Mouse (Mus musculus) liver, embryonic 13.5 days (tissue): ENCODE measurements around the gene Nod1. TPM values are rescaled to one million over a fixed set of nuclear protein-coding genes. Genes with fewer than 3 reads are reported as not detected.

ENCODE experiments used
- ATAC-seq: fragments of 200-750 bp; cut with Nextera tagmentation; 2 replicates; pipeline ENCODE4 v1.8.0; 2017; ENCODE audit warnings: low read depth, mild to moderate bottlenecking, moderate number of reproducible peaks, moderate library complexity
- DNase-seq: peaks from one replicate; pipeline ENCODE4 v3.0.0; 2022
- H3K27ac ChIP-seq: fragments of 300-500 bp; sonication (generic); 2 replicates; pipeline ENCODE4 v1.5.1; 2015; ENCODE audit warnings: moderate library complexity, mild to moderate bottlenecking, inconsistent platforms
- H3K27me3 ChIP-seq: fragments of 300-500 bp; sonication (generic); 2 replicates; pipeline ENCODE4 v1.6.1; 2015; ENCODE audit warnings: mild to moderate bottlenecking, inconsistent platforms
- H3K36me3 ChIP-seq: fragments of 300-500 bp; sonication (generic); 2 replicates; pipeline ENCODE4 v1.6.1; 2015; ENCODE audit warnings: mild to moderate bottlenecking, inconsistent platforms
- H3K4me1 ChIP-seq: fragments of 300-500 bp; sonication (generic); replicated peaks from 2 replicates; pipeline ENCODE4 v1.6.1; 2015; ENCODE audit warnings: inconsistent platforms
- H3K4me2 ChIP-seq: fragments of 300-500 bp; sonication (generic); 2 replicates; pipeline ENCODE4 v1.6.1; 2015; ENCODE audit warnings: inconsistent platforms, mild to moderate bottlenecking, moderate library complexity
- H3K4me3 ChIP-seq: fragments of 300-500 bp; sonication (generic); replicated peaks from 2 replicates; pipeline ENCODE4 v1.5.1; 2015; ENCODE audit warnings: mild to moderate bottlenecking, inconsistent platforms
- H3K9ac ChIP-seq: fragments of 300-500 bp; sonication (generic); 2 replicates; pipeline ENCODE4 v1.6.1; 2015; ENCODE audit warnings: mild to moderate bottlenecking, inconsistent platforms
- H3K9me3 ChIP-seq: fragments of 300-500 bp; sonication (generic); replicated peaks from 2 replicates; pipeline ENCODE4 v1.6.1; 2016; ENCODE audit warnings: inconsistent platforms
- whole genome bisulfite sequencing: fragments of 180-500 bp; shearing (Covaris S2); methylation state at CpG from one replicate; pipeline ENCODE4 v1.1.7; 2015; ENCODE audit not compliant: insufficient replicate concordance; 5-methylcytosine and 5-hydroxymethylcytosine counted together
- polyA plus RNA-seq: library from polyadenylated mRNA; unstranded; fragments of >200 nt; fragmentation: Nextera tagmentation; extraction: Ambion mirVana; gene quantifications from 2 replicates; pipeline ENCODE4 v1.2.1, GENCODE M21; 2015

Nod1 gene
- polyA plus RNA-seq, 1 experiment from 2014 or later: 1.5 TPM

DNA sequence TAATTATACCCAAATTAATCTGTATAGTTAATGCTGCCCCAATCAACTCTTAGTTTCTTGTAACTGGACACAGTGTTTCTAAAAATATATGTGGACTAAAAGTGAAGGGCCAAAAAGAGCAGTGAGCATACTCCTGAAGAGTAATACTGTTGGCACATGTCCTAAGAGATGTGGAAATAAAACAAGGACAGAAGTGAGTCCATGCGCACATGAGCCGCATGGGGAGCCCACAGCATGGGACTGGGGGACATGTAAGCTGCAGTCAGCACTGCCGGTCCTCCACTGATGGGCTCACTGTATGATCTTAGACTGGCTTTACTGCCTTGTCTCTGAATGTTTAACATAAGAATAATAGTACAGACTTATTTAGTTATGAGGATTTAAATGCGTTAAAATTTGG lies 92.3 kb downstream of the Nod1 start:
- Histone ChIP-seq H3K36me3 (peaks cover 7% of the 10 kb centered on the region), H3K4me2 (no peak overlapping the region), H3K27me3 (no peaks in the 10 kb centered on the region), H3K9me3 (no peaks in the 10 kb centered on the region), H3K4me1 (peaks cover 11% of the 10 kb centered on the region), H3K9ac (no peak overlapping the region), H3K4me3 (no peak overlapping the region), H3K27ac (no peak overlapping the region)
- WGBS: 89% methylated on average over 4 of the region's 4 CpGs
- DNase-seq (no peak), ATAC-seq (no peak)

GRCm38 (mm10) chr6:54878546-54878945 lies 93.9 kb downstream of the Nod1 start:
- no peaks in the 10 kb centered on the region for H3K27me3 ChIP-seq
- DNase-seq (no peak), ATAC-seq (no peak)
- peaks cover 11% of the 10 kb centered on the region for H3K4me1 ChIP-seq
- no peak overlapping the region for H3K9ac ChIP-seq
- no peak overlapping the region for H3K27ac ChIP-seq
- no peak overlapping the region for H3K4me3 ChIP-seq
- H3K36me3 ChIP-seq: peaks cover 7% of the 10 kb centered on the region
- H3K4me2 ChIP-seq: no peak overlapping the region
- no peaks in the 10 kb centered on the region for H3K9me3 ChIP-seq

- ATAC-seq (no peak), DNase-seq (no peak)
- Histone ChIP-seq H3K9ac (no peak overlapping the region), H3K36me3 (peaks cover 7% of the 10 kb centered on the region), H3K4me2 (no peak overlapping the region), H3K27ac (no peak overlapping the region), H3K9me3 (no peaks in the 10 kb centered on the region), H3K4me3 (no peak overlapping the region), H3K4me1 (peaks cover 11% of the 10 kb centered on the region), H3K27me3 (no peaks in the 10 kb centered on the region)
- WGBS: 57% methylated on average over 3 of the region's 3 CpGs
Measured at GRCm38 (mm10) chr6:54877651-54878050, 94.8 kb downstream of the Nod1 start.

GRCm38 (mm10) chr6:54876782-54877181 lies 95.6 kb downstream of the Nod1 start:
- WGBS: 19% methylated on average over 5 of the region's 5 CpGs
- Histone ChIP-seq H3K27ac (no peak overlapping the region), H3K9me3 (no peaks in the 10 kb centered on the region), H3K4me1 (peaks cover 11% of the 10 kb centered on the region), H3K4me3 (no peak overlapping the region), H3K36me3 (peaks cover 7% of the 10 kb centered on the region), H3K4me2 (no peak overlapping the region), H3K9ac (no peak overlapping the region), H3K27me3 (no peaks in the 10 kb centered on the region)
- no peak for ATAC-seq
- DNase-seq: no peak

Other genes starting within 250 kb of the Nod1 start
- 2.4 and 2.7 TPM in 2 replicates for gene Znrf2, start 155.7 kb downstream of the Nod1 start, polyA plus RNA-seq
- gene Ggct, start 20.3 kb upstream of the Nod1 start, polyA plus RNA-seq: 7.3 and 8.2 TPM in 2 replicates
- gene Gars, start 65.4 kb upstream of the Nod1 start, polyA plus RNA-seq: 140 and 153 TPM in 2 replicates
- gene Crhr2, start 160.4 kb upstream of the Nod1 start, polyA plus RNA-seq: 0.45 and 0.60 TPM in 2 replicates
- gene Inmt, start 202.4 kb upstream of the Nod1 start, polyA plus RNA-seq: 0.20 and 0.24 TPM in 2 replicates
- gene Mindy4, start 230.8 kb upstream of the Nod1 start, polyA plus RNA-seq: 1.4 and 1.7 TPM in 2 replicates